Mouse (Mus musculus) T-cell, adult 66 days (primary cell): ENCODE data around the gene Pgpep1. TPM values are rescaled to one million over a fixed set of nuclear protein-coding genes. Genes with fewer than 3 reads are reported as not detected.

Source experiments
- total RNA-seq, 2 experiments: library from RNA; stranded (reverse); gene quantifications; 3 replicates in 1 of 2; 4 replicates in 1 of 2; pipeline ENCODE4 v1.2.4; 2023

The Pgpep1 gene
- 1 to 10 TPM; 2.6 to 3.7 TPM for total RNA-seq

GRCm38 (mm10) chr8:70660273-70660725, at the start of gene Pgpep1:
Gene Pgpep1 (minus strand): TSS chr8:70660388.

GRCm38 (mm10) chr8:70703287-70703686, 43.1 kb upstream of the Pgpep1 start, which contains the start of gene Iqcn:
Gene Iqcn (plus strand): TSS chr8:70703457.

GRCm38 (mm10) chr8:70698310-70699109, 38.3 kb upstream of the Pgpep1 start, which contains the start of gene Jund:
Gene Jund (plus strand): TSS chr8:70698949.

GRCm38 (mm10) chr8:70673079-70673856, 13.1 kb upstream of the Pgpep1 start, which contains the start of gene Lsm4:
Gene Lsm4 (plus strand): TSS chr8:70673248.

GRCm38 (mm10) chr8:70632346-70632892, 27.8 kb downstream of the Pgpep1 start, which contains the start of gene Gdf15:
Gene Gdf15 (minus strand): TSS chr8:70632456.

GRCm38 (mm10) chr8:70615894-70616293, 44.3 kb downstream of the Pgpep1 start, which contains the start of gene Lrrc25:
Gene Lrrc25 (plus strand): TSS chr8:70616155.

GRCm38 (mm10) chr8:70608749-70609367, 51.3 kb downstream of the Pgpep1 start, which contains the start of gene Ssbp4:
Gene Ssbp4 (minus strand): TSS chr8:70608872.

Other genes with a start within 250 kb of the Pgpep1 start
- gene Crtc1, start 220.8 kb downstream of the Pgpep1 start, total RNA-seq, result 10 to 100 TPM; 22.0 to 24.7 TPM
- gene Klhl26, start 183.4 kb downstream of the Pgpep1 start, total RNA-seq, result 10 to 100 TPM in 1 of 2 experiments, 1 to 10 TPM in 1; 9.8 to 10.7 TPM
- not detected for gene Tmem59l, start 173.0 kb downstream of the Pgpep1 start, total RNA-seq
- not detected for gene Crlf1, start 167.2 kb downstream of the Pgpep1 start, total RNA-seq
- gene Rex1bd, start 153.6 kb downstream of the Pgpep1 start, total RNA-seq, result 10 to 100 TPM; 64.4 to 64.7 TPM
- 1,000 to 10,000 TPM; 3,558 to 3,776 TPM for gene Uba52, start 149.6 kb downstream of the Pgpep1 start, total RNA-seq
- gene Fkbp8, start 132.7 kb downstream of the Pgpep1 start, total RNA-seq, result 100 to 1,000 TPM; 257 to 281 TPM
- 10 to 100 TPM; 57.3 to 61.1 TPM for gene Kxd1, start 132.4 kb downstream of the Pgpep1 start, total RNA-seq
- 10 to 100 TPM; 27.8 to 29.0 TPM for gene Ell, start 120.9 kb downstream of the Pgpep1 start, total RNA-seq
- gene Isyna1, start 66.0 kb downstream of the Pgpep1 start, total RNA-seq, result 10 to 100 TPM; 76.4 to 85.3 TPM
- 100 to 1,000 TPM in 1 of 2 experiments, 10 to 100 TPM in 1; 93.5 to 116 TPM for gene Ssbp4, start 51.5 kb downstream of the Pgpep1 start, total RNA-seq
- gene Lrrc25, start 44.2 kb downstream of the Pgpep1 start, total RNA-seq, result 1 to 10 TPM in 1 of 2 experiments, under 1 TPM in 1; 0.98 to 1.3 TPM
- not detected for gene Gdf15, start 27.9 kb downstream of the Pgpep1 start, total RNA-seq
- gene Lsm4, start 12.9 kb upstream of the Pgpep1 start, total RNA-seq, result 100 to 1,000 TPM; 133 to 142 TPM
- gene Jund, start 38.6 kb upstream of the Pgpep1 start, total RNA-seq, result 100 to 1,000 TPM; 758 to 827 TPM
- gene Iqcn, start 43.1 kb upstream of the Pgpep1 start, total RNA-seq, result 1 to 10 TPM; 3.7 to 7.6 TPM
- gene Gm3336, start 58.2 kb upstream of the Pgpep1 start, total RNA-seq, result not detected
- under 1 TPM; 0.32 to 0.47 TPM for gene Pde4c, start 63.3 kb upstream of the Pgpep1 start, total RNA-seq
- gene Rab3a, start 94.3 kb upstream of the Pgpep1 start, total RNA-seq, result 1 to 10 TPM; 6.0 to 6.4 TPM
- 10 to 100 TPM; 20.7 to 25.0 TPM for gene Mpv17l2, start 100.6 kb upstream of the Pgpep1 start, total RNA-seq
- 10 to 100 TPM; 14.2 to 17.2 TPM for gene Pik3r2, start 116.3 kb upstream of the Pgpep1 start, total RNA-seq
- 100 to 1,000 TPM; 188 to 190 TPM for gene Mast3, start 144.7 kb upstream of the Pgpep1 start, total RNA-seq
- gene Il12rb1, start 148.1 kb upstream of the Pgpep1 start, total RNA-seq, result 10 to 100 TPM in 1 of 2 experiments, 1 to 10 TPM in 1; 8.1 to 19.1 TPM
- gene Arrdc2, start 179.3 kb upstream of the Pgpep1 start, total RNA-seq, result 10 to 100 TPM; 36.5 to 42.1 TPM
- gene Kcnn1, start 202.9 kb upstream of the Pgpep1 start, total RNA-seq, result not detected
- 10 to 100 TPM; 36.5 to 43.1 TPM for gene Ccdc124, start 213.5 kb upstream of the Pgpep1 start, total RNA-seq
- gene Slc5a5, start 232.4 kb upstream of the Pgpep1 start, total RNA-seq, result not detected
- gene Rpl18a, start 237.0 kb upstream of the Pgpep1 start, total RNA-seq, result 1,000 to 10,000 TPM; 4,919 to 4,946 TPM
- gene Map1s, start 245.5 kb upstream of the Pgpep1 start, total RNA-seq, result 10 to 100 TPM; 61.1 to 74.6 TPM